Mouse (Mus musculus) kidney, postnatal 10 days (tissue): ENCODE measurements around the gene Egflam.

Experiments
- DNase-seq: peaks from one replicate; pipeline ENCODE4 v3.0.0; 2021; ENCODE audit warnings: mixed read lengths

The Egflam gene

GRCm38 (mm10) chr15:7290003-7290402 lies 108.2 kb downstream of the Egflam start:
- DNase-seq = no peak

GRCm38 (mm10) chr15:7289516-7289915 lies 108.7 kb downstream of the Egflam start:
- DNase-seq = no peak

- no peak for DNase-seq
These were observed 109.3 kb downstream of the Egflam start for GRCm38 (mm10) chr15:7288841-7289424.

- DNase-seq = no peak
These were observed 110.3 kb downstream of the Egflam start for GRCm38 (mm10) chr15:7287911-7288310.

GRCm38 (mm10) chr15:7281579-7281978 lies 116.6 kb downstream of the Egflam start:
- no peak for DNase-seq

- DNase-seq = peak; percentile 90
These were observed 134.4 kb downstream of the Egflam start for GRCm38 (mm10) chr15:7263822-7264221.

- no peak for DNase-seq
These were observed 134.9 kb downstream of the Egflam start for GRCm38 (mm10) chr15:7263339-7263738.

- DNase-seq = no peak
These were observed 136.8 kb downstream of the Egflam start for GRCm38 (mm10) chr15:7261371-7261770.

- DNase-seq = no peak
These were observed 141.6 kb downstream of the Egflam start for GRCm38 (mm10) chr15:7256577-7256976.

GRCm38 (mm10) chr15:7253326-7253725 lies 144.9 kb downstream of the Egflam start:
- DNase-seq = no peak

- DNase-seq = no peak
These were observed 146.0 kb downstream of the Egflam start for GRCm38 (mm10) chr15:7252106-7252636.

GRCm38 (mm10) chr15:7251042-7251441 lies 147.2 kb downstream of the Egflam start:
- no peak for DNase-seq

- no peak for DNase-seq
These were observed 149.0 kb downstream of the Egflam start for GRCm38 (mm10) chr15:7249216-7249615.

GRCm38 (mm10) chr15:7247321-7247720 lies 150.9 kb downstream of the Egflam start:
- DNase-seq = no peak

- no peak for DNase-seq
These were observed 155.9 kb downstream of the Egflam start for GRCm38 (mm10) chr15:7242161-7242850.

- DNase-seq = no peak
These were observed 157.2 kb downstream of the Egflam start for GRCm38 (mm10) chr15:7240950-7241349.

- no peak for DNase-seq
These were observed 158.3 kb downstream of the Egflam start for GRCm38 (mm10) chr15:7239904-7240303.

- DNase-seq = no peak
These were observed 164.7 kb downstream of the Egflam start for GRCm38 (mm10) chr15:7233393-7234090.

GRCm38 (mm10) chr15:7226225-7226624 lies 172.0 kb downstream of the Egflam start:
- peak; percentile 88 for DNase-seq

GRCm38 (mm10) chr15:7224151-7224775 lies 173.9 kb downstream of the Egflam start:
- no peak for DNase-seq

- no peak for DNase-seq
These were observed 175.4 kb downstream of the Egflam start for GRCm38 (mm10) chr15:7222809-7223208.

- DNase-seq = no peak
These were observed 181.0 kb downstream of the Egflam start for GRCm38 (mm10) chr15:7217273-7217598.

GRCm38 (mm10) chr15:7216581-7217272 lies 181.5 kb downstream of the Egflam start:
- no peak for DNase-seq
